Mouse (Mus musculus): ENCODE data around the gene Lgr4.

DNA sequence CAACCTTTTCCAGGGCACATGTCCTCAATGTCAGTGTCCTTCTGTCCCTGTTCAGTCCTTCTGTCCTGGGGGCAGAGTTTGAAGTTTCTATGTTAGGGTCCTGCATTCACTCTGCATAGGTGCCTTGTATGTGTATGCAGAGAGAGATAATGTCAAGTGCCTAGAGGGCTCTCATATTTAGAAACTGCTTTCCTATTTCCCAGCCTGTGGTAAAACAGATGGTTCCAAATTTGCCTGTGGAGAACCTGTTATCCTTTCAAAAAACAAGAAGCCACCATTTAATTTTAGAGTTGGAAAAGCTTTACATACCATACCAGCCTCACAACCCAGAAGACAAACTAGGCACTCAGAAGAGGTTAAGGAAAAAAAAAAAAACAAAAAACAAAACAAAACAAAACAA is 32.1 kb downstream of the Lgr4 start:
- TF ChIP-seq POLR2A (IDR thresholded peaks at IDR 0.05; ENCODE audit: extremely low read depth, insufficient read depth, low read length) (no peak), CTCF (IDR thresholded peaks at IDR 0.05; ENCODE audit: low read depth, low read length) (no peak)

All from liver, adult 2 months (tissue).